Mouse (Mus musculus): ENCODE data around the gene Cyp4a14. TPM values are rescaled to one million over a fixed set of nuclear protein-coding genes. Genes with fewer than 3 reads are reported as not detected.

Gene Cyp4a14
- not detected for polyA plus RNA-seq (2017; shearing (Covaris generic))

DNA sequence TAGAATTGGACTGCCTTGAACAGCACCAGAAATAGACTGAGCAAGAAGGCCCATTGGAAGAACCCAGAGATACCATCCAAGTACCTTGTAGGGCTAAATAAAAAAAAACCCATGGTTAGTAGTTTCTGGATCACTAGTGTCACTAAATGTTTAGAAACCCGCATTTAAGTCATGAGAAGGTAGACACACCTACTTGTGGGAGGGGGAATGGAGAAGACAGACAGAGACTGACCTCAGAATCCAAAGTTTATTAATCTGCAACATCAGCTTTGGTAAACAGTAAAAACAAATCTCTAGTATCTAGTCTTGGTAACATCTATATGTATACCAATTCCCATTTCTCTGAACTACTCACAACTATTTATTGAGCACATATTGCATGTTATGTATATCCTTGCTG is at the start of gene Cyp4a14:
TSS of gene Cyp4a14 (minus strand) at position 142 of the 400 bp plus-strand sequence.

DNA sequence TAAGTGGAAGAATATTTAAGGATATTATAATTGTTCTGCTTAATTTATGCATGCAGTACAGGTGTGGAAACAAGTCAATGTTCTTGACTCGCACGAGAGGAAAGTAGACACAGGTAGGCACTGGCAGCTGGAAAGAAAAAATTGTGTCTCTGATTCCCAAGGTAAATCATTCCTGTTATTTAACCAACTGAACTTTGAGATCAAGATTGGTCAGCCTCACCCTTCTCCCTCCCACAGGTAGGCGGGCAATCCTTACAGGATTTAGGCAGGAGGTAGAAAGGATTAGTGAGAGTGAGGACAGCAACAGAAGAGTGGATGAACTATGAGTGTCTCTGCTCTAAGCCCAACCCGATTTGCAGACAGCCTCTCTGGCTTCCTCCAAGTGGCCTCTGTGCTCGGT is 22.1 kb upstream of the Cyp4a14 start, which contains the start of gene Cyp4a10:
TSS of gene Cyp4a10 (plus strand) at position 265 of the 400 bp plus-strand sequence.

DNA sequence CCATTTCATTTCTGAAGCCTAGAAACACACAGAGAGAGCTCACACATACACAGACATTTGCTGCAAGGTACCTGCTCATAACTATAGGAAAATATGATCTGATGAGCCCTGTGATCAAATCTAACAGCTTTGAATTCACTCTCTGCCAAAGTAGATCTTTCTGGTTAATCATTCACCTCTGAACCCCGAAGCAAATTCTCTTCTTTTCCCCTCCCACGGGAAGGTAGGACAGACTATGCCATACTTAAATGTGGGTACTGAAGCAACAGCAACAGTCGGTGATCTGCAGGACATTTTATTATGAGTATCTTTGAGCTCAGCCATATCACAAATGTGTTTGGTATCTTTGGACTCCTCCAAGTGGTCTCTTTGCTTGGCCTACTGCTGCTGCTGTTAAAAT is 43.6 kb downstream of the Cyp4a14 start, which contains the start of gene Cyp4a30b:
TSS of gene Cyp4a30b (plus strand) at position 301 of the 400 bp plus-strand sequence.

Other genes starting within 250 kb of the Cyp4a14 start
- not detected for gene Cyp4a12a, start 197.1 kb downstream of the Cyp4a14 start, polyA plus RNA-seq (2017; shearing (Covaris generic))
- gene Cyp4a12b, start 84.5 kb downstream of the Cyp4a14 start, polyA plus RNA-seq (2017; shearing (Covaris generic)): not detected
- not detected for gene Cyp4a30b, start 43.5 kb downstream of the Cyp4a14 start, polyA plus RNA-seq (2017; shearing (Covaris generic))
- gene Cyp4a10, start 22.1 kb upstream of the Cyp4a14 start, polyA plus RNA-seq (2017; shearing (Covaris generic)): not detected
- gene Cyp4a31, start 67.5 kb upstream of the Cyp4a14 start, polyA plus RNA-seq (2017; shearing (Covaris generic)): not detected
- not detected for gene Cyp4a32, start 104.8 kb upstream of the Cyp4a14 start, polyA plus RNA-seq (2017; shearing (Covaris generic))
- not detected for gene Cyp4b1, start 151.6 kb upstream of the Cyp4a14 start, polyA plus RNA-seq (2017; shearing (Covaris generic))
- gene Efcab14, start 241.6 kb upstream of the Cyp4a14 start, polyA plus RNA-seq (2017; shearing (Covaris generic)): 65.7 TPM

All from activated CD4-positive, CD25-positive, alpha-beta regulatory T cell, adult 9 weeks (primary cell).